Mouse (Mus musculus): ENCODE measurements around the gene Smco3. TPM values are rescaled to one million over a fixed set of nuclear protein-coding genes. Genes with fewer than 3 reads are reported as not detected.

Gene Smco3
- total RNA-seq, 2 experiments from 2014 or later, result 5.2 to 10.5 TPM

- peak in 1 of 2 experiments; percentile 65 for DNase-seq (ENCODE audit: extremely low spot score in 1 of 2, low spot score in 1 of 2)
These were observed 12.5 kb upstream of the Smco3 start for GRCm38 (mm10) chr6:136847790-136848189.

DNA sequence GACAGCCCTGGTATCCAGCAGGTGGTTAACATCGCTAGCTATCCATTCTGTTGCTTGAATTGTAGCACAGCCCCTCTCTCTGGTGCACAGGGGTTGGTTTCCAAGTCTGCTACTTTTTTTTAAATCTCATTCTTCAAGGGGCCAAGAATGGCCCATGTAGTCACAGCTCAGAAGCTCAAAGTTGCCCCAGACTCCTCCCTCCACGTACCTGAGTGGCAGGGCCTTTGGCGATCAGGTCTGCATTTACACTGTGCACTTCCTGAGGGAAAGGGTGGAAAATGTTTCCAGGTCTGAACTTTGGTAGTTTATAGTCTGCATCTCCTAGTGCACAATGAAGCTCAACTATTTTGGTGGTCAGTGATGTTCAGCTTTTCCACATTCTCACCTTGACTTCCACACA is 12.0 kb upstream of the Smco3 start:
- DNase-seq (ENCODE audit: extremely low spot score in 1 of 2, low spot score in 1 of 2), result no peak

DNA sequence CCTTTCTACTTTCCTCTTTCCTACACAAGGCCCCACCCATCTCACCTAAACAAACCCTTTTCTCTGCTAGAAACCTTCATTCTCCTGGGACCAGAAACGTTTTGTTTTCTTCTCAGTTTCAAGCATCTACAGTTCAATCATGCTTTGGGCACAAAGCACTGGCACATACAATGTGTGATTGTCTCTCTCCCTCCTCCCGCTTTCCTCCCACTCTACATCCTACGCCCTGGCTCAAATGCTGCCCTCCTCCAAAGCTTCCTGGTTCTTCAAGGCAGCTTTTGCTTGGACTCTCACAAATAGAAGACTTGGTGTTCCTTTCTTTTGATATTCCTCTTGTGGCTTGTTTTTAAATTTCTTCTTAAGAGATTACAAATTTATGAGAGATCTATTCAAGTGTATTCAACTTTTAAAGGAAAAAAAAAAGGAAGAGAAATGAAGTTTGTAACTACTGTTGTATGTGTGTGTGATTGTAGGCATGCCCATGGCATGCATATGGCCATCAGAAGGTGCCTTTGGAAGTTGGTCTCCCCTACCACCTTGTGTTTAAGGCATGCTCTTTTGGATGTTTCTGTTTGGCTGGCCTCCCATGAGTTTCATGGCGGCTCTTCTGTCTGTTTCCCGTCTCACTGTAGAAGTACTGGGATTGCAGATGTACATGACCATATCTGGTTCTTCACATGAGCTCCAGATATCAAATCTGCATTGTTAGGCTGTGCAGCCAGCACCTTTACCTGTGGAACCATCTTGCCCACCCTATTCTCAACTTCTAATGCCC is 10.6 kb upstream of the Smco3 start:
- DNase-seq (ENCODE audit: extremely low spot score in 1 of 2, low spot score in 1 of 2), result no peak

- DNase-seq (ENCODE audit: extremely low spot score in 1 of 2, low spot score in 1 of 2), result no peak
These were observed 9.7 kb upstream of the Smco3 start for GRCm38 (mm10) chr6:136844903-136845302.

DNA sequence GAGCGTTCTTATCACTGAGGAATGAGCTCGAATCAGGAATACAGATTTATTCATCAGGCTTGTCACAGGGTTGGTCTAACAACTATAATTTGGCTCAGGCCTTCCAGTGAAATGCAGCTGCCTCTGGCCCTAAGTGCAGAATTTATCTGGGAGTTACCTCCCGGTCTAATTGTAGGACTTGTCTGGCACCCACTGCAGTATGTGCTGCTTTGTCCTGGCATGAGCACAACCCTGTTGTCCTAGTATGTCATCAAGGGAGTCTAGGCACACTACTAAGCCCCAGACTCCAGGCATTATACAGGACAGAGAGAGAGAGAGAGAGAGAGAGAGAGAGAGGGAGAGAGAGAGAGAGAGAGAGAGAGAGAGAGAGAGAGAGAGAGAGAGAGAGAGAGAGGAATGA is 2.1 kb upstream of the Smco3 start:
- no peak for DNase-seq (ENCODE audit: extremely low spot score in 1 of 2, low spot score in 1 of 2)

GRCm38 (mm10) chr6:136831712-136832111 is 3.5 kb downstream of the Smco3 start:
- DNase-seq (ENCODE audit: extremely low spot score in 1 of 2, low spot score in 1 of 2), result no peak

- no peak for DNase-seq (ENCODE audit: extremely low spot score in 1 of 2, low spot score in 1 of 2)
These were observed 6.6 kb downstream of the Smco3 start for GRCm38 (mm10) chr6:136828681-136829080.

DNA sequence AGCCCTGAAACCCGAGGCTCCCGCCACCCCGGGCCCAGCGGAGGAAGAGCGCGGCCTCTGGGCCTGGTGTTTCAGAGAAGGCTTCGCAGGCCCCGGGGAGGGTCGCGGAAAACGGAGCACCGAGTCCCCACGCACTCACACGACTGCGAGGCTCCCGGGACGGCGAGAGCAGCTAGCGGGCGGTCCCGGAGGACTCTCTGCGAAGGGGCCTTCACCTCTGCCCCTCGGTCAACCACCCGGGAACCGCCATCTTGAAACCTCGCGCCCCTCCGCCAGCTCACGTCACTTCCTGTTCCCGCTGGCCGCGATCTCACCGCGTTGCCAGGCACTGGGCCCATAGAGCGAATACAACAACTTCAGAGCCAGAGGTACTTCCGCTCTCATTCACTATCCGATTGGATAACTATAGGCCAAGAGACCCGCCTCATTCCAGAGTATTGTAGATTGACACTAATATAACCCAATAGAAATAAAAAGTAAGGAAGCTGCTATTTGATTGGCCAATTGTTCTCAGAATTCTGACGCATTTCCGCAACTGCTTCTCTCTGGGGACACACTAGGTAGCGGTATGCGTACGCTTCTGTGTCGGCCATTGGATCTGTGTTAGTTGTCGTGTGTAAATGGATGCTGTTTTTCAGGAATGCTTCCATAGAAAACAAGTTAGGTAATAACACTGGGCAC is 7.2 kb downstream of the Smco3 start, which contains the start of gene Wbp11:
Gene Wbp11, minus strand, starts transcription at position 353 of the 681 bp plus-strand sequence.
- DNase-seq (ENCODE audit: extremely low spot score in 1 of 2, low spot score in 1 of 2), result peak; percentile 87 to 90

GRCm38 (mm10) chr6:136827516-136827880 is 7.8 kb downstream of the Smco3 start, which contains the start of gene BC049715:
BC049715 (plus strand) TSS chr6:136827626.
- DNase-seq (ENCODE audit: extremely low spot score in 1 of 2, low spot score in 1 of 2), result no peak

GRCm38 (mm10) chr6:136827116-136827515 is 8.1 kb downstream of the Smco3 start:
- DNase-seq (ENCODE audit: extremely low spot score in 1 of 2, low spot score in 1 of 2), result no peak

DNA sequence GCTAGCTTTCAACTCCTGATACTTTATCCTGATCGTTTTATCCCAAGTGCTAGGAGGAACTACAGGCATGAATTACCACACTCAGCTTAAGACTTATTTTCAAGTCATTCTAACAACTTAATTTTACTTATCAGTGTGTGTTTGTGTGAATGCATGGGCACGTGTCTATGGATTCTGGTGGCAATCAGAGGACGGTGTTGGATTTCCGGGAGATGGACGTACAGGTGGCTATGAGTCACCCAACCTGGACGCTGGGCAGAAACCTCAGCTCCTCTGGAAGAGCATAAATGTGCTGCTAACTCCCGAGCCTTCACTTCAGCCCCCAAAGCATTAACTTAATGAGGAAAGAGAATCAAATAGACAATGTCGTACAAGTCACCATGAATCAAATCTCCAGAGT is 10.3 kb downstream of the Smco3 start:
- no peak for DNase-seq (ENCODE audit: extremely low spot score in 1 of 2, low spot score in 1 of 2)

DNA sequence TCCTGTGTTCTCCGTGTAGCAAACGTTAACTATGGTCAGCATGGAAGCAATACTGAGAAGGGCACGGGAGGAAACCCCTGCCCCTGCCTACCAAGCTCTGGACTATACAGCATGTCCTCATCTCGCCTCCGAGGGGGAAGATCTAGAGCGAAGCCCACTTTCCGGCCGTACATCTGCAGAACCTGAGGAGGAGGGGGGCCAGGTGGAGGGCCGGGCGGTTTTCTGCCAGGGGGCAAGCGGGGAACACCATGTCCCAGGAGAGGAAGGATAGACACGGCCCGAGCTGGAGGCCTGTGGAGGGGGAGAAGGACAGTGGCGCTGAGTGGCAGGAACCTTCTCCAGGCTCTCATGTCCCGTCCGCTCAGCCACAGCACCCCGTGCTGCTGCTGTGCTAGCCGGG is 14.2 kb downstream of the Smco3 start:
- DNase-seq (ENCODE audit: extremely low spot score in 1 of 2, low spot score in 1 of 2), result no peak

DNA sequence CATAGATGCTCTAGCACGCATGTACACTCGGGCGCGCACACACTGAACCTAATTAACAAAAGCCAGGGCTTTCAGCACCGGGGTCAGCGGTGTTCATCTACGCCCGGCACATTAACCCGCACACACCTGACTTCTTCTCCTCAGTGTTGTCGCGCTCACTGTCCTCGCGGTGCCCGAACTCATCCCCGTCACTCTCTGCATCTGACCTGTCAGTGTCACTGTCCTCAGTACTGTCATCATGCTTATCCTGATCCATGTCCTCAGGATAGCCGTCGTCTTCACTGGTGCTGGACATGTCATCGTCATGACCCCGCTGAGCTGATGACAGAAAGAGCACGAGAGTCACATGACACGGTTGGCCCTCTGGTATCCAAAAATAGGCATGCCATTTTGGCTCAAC is 14.9 kb downstream of the Smco3 start:
- DNase-seq (ENCODE audit: extremely low spot score in 1 of 2, low spot score in 1 of 2), result no peak

DNA sequence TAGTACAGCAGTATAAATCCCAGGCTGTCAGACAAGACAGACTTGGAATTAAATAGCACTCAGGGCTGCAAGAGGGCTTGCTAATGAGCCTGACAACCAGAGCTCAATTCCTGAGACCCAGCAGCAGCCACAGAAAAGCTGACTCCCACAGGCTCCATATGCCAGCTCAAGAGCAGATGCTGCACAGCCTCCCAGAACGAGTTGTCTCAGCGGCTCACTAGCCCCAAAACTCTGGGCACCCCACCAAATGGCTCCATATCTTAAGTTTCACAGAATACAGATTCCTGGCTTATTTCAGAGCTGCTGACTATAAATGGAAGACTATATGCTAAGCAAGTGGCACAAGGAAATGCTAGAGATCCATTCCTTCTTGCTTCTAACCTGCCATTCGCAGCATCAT is 17.7 kb downstream of the Smco3 start:
- DNase-seq (ENCODE audit: extremely low spot score in 1 of 2, low spot score in 1 of 2), result peak; percentile 49 to 67

- no peak for DNase-seq (ENCODE audit: extremely low spot score in 1 of 2, low spot score in 1 of 2)
These were observed 18.4 kb downstream of the Smco3 start for GRCm38 (mm10) chr6:136816826-136817225.

- DNase-seq (ENCODE audit: extremely low spot score in 1 of 2, low spot score in 1 of 2), result no peak
These were observed 19.9 kb downstream of the Smco3 start for GRCm38 (mm10) chr6:136815381-136815780.

- no peak for DNase-seq (ENCODE audit: extremely low spot score in 1 of 2, low spot score in 1 of 2)
These were observed 22.1 kb downstream of the Smco3 start for GRCm38 (mm10) chr6:136813117-136813516.

DNA sequence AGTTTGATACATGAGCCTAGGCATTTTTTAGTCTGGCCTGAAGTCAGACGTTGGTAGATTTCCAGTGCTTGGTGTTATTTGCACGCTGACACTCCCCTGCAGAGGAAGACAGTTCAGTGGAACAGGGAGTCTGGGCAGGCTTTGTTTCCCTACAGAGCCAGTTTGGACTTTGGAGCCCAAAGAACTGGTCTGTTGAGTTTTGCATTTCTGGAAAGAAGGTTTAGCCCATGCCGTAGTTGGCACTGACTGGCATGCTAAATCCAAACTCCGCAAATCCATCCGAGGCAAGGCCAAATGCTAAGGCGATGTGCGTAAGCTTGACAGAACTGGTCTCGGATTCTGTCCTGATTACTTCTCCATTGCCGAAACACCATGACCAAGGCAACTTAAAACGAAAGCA is 24.1 kb downstream of the Smco3 start:
- no peak for DNase-seq (ENCODE audit: extremely low spot score in 1 of 2, low spot score in 1 of 2)

GRCm38 (mm10) chr6:136809673-136810072 is 25.6 kb downstream of the Smco3 start:
- no peak for DNase-seq (ENCODE audit: extremely low spot score in 1 of 2, low spot score in 1 of 2)

DNA sequence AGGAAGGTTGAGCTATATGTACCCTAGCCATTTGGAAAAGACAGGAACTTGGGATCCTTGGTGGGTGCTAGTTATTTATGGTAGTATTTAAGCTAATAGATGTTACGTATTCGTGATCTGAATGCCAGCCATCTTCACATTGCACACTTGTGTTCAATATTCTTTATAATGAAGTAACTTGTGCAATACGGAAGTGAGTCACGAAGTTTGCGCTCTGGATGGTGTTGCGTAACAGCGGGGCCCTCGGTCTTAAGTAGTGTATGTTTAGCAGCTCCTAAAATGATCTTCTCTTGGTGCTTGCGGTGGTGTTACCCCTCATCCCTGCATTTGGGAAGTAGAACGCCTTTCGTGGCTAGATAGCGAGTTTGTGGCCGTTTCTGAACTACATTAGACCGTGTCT is 26.2 kb downstream of the Smco3 start:
- no peak for DNase-seq (ENCODE audit: extremely low spot score in 1 of 2, low spot score in 1 of 2)

DNA sequence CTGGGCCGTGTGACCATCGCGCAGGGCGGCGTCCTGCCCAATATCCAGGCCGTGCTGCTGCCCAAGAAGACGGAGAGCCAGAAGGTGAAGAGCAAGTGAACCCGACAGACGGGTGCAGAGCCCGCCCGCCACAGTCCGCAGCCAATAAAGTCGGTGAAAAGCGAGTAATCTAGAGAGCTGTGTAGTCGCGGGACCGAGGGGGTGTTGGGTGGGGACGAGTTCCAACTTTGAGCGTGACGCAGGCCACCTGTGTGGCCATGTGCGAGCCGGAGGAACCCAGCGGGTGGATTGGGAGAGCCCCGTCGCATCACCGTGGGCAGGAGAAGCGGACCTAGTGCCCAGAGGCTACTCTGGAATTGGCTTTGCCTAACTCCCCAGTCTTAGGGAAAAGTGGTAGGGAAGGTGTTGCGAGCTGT is 26.6 kb downstream of the Smco3 start:
- peak; percentile 24 to 32 for DNase-seq (ENCODE audit: extremely low spot score in 1 of 2, low spot score in 1 of 2)

DNA sequence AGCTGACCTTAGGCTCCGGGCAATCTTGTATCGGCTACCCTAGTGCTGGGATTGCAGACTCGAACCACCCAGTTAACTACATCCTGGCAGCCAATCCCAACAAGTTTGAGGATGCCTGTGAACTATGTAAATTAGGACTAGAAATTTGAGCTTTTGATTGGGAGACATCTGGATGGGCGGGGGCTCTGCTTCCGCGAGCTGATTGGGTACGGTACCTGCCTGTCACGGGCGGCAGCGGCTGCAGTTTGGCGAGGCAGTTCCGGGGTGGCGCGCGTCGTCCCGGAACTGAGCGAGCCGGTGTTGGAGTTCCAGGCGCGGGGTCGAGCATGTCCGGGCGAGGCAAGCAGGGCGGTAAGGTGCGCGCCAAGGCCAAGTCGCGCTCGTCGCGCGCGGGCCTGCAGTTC is 27.2 kb downstream of the Smco3 start, which contains the start of gene H2afj:
Gene H2afj, plus strand, starts transcription at position 231 of the 404 bp plus-strand sequence.
- peak; percentile 96 to 98 for DNase-seq (ENCODE audit: extremely low spot score in 1 of 2, low spot score in 1 of 2)
